In genomic region chr1:30852518-30852917, GRCm38 (mm10) we compare ENCODE assay signal across 25 mouse cellular contexts. TPM values are rescaled to one million over a fixed set of nuclear protein-coding genes. Genes with fewer than 3 reads are reported as not detected.
DNase-seq lines count a peak whose midpoint lies in the region; ATAC-seq lines count a peak whose summit lies in the region.
"Had no signal": no experiment of that assay in that cellular context is flagged by ENCODE, and none has a peak within 500 bp of the region (broad histone marks: within the 10 kb centered on the region; RNA-seq: fewer than 3 reads in every experiment).

No protein-coding gene starts in this region.

- 92% methylated on average over 3 of the region's 3 CpGs for WGBS in forebrain, embryonic 13.5 days

- no peaks in the 10 kb centered on the region for H3K27me3 ChIP-seq in forebrain, embryonic 13.5 days
- H3K27me3 ChIP-seq: CH12.LX; embryonic facial prominence, embryonic 13.5 days; embryonic facial prominence, embryonic 15.5 days; forebrain, embryonic 12.5 days; forebrain, embryonic 15.5 days had no signal

- no peaks in the 10 kb centered on the region for H3K9me3 ChIP-seq in forebrain, embryonic 13.5 days (replicated peaks)
- H3K9me3 ChIP-seq: embryonic facial prominence, embryonic 13.5 days; embryonic facial prominence, embryonic 15.5 days; forebrain, embryonic 10.5 days; forebrain, embryonic 12.5 days; forebrain, embryonic 15.5 days had no signal

- no peak overlapping the region for H3K9ac ChIP-seq in forebrain, embryonic 13.5 days
- H3K9ac ChIP-seq: embryonic facial prominence, embryonic 13.5 days; embryonic facial prominence, embryonic 15.5 days; forebrain, embryonic 12.5 days; forebrain, embryonic 15.5 days; forebrain, postnatal 0 days had no signal

- no peak for DNase-seq in frontal cortex, adult 2 months (ENCODE audit: extremely low spot score in 1 of 2, low spot score in 1 of 2)
- DNase-seq in MEL-GATA-1-ER (ENCODE audit: extremely low read depth, low read depth), result peak; percentile 21
- no peak for DNase-seq in cerebellum, adult 11-12 months
- DNase-seq: adrenal gland, adult 8-10 months; adrenal gland, postnatal 14 days; adrenal gland, postnatal 36 days; B cell, adult 2 months; cerebellum, adult 18-20 months; cerebellum, adult 8-10 months; cerebellum, adult 9-11 months; cerebellum, postnatal 14 days; cerebellum, postnatal 36 days; embryo, embryonic 11 days; forebrain, postnatal 0 days had no signal

- H3K27ac ChIP-seq in forebrain, embryonic 13.5 days, result no peak overlapping the region
- H3K27ac ChIP-seq: embryonic facial prominence, embryonic 13.5 days; embryonic facial prominence, embryonic 15.5 days; forebrain, embryonic 10.5 days; forebrain, embryonic 12.5 days; forebrain, embryonic 15.5 days had no signal

- peak; percentile 77; the same call in 1 of the 2 replicates for ATAC-seq in frontal cortex, adult (ENCODE audit: low TSS enrichment)
- peak; percentile 63 for ATAC-seq in megakaryocyte-erythroid progenitor cell, adult 5-6 weeks (replicated peaks; ENCODE audit: low FRiP score, low TSS enrichment, poor library complexity, severe bottlenecking)
- ATAC-seq in forebrain, embryonic 13.5 days, result no peak
- ATAC-seq: CD4-positive, CD25-positive, alpha-beta regulatory T cell, adult 4 months; forebrain, embryonic 15.5 days; forebrain, postnatal 0 days had no signal

- H3K4me1 ChIP-seq in forebrain, embryonic 13.5 days, result no peaks in the 10 kb centered on the region
- H3K4me1 ChIP-seq: embryonic facial prominence, embryonic 13.5 days; embryonic facial prominence, embryonic 15.5 days; forebrain, embryonic 10.5 days; forebrain, embryonic 12.5 days; forebrain, embryonic 15.5 days had no signal

- no peak overlapping the region for H3K4me2 ChIP-seq in forebrain, embryonic 13.5 days
- H3K4me2 ChIP-seq: embryonic facial prominence, embryonic 13.5 days; embryonic facial prominence, embryonic 15.5 days; forebrain, embryonic 12.5 days; forebrain, embryonic 15.5 days had no signal

- no peak overlapping the region for H3K4me3 ChIP-seq in forebrain, embryonic 13.5 days
- H3K4me3 ChIP-seq: embryonic facial prominence, embryonic 13.5 days; embryonic facial prominence, embryonic 15.5 days; erythroblast, embryonic 14.5 days; forebrain, embryonic 10.5 days; forebrain, embryonic 12.5 days; forebrain, embryonic 15.5 days had no signal

- 0 out of 2 replicates have a peak, but pooled peaks cover 6% of the 10 kb centered on the region for H3K36me3 ChIP-seq in forebrain, embryonic 13.5 days (ENCODE audit: poor library complexity, severe bottlenecking)
- H3K36me3 ChIP-seq: forebrain, embryonic 15.5 days had no signal

RNA-seq across cellular contexts. Expression of gene Phf3, which starts 21.2 kb away (rescaled TPM):
- 52.4 and 58.5 TPM in 2 replicates for polyA plus RNA-seq in frontal cortex, adult 2 months (2012; rRNA removed)
- total RNA-seq in megakaryocyte-erythroid progenitor cell, adult 5-6 weeks (2014; fragmentation: Nextera tagmentation), result 88.0 and 88.9 TPM in 2 replicates
- 104 and 206 TPM in 2 replicates for total RNA-seq in megakaryocyte-erythroid progenitor cell, adult 5-6 weeks (2017)
- 39.0 and 41.6 TPM in 2 replicates for polyA plus RNA-seq in forebrain, embryonic 13.5 days (2015; fragmentation: Nextera tagmentation; extraction: Ambion mirVana)
